Mouse (Mus musculus) midbrain, embryonic 14.5 days (tissue): ENCODE measurements around the gene Havcr1. TPM values are rescaled to one million over a fixed set of nuclear protein-coding genes. Genes with fewer than 3 reads are reported as not detected.

Experiments used
- ATAC-seq: fragments of 200-750 bp; cut with Nextera tagmentation; 2 replicates; pipeline ENCODE4 v1.8.0; 2017; ENCODE audit warnings: moderate number of reproducible peaks, moderate library complexity; ENCODE audit not compliant: low FRiP score, low TSS enrichment
- DNase-seq: peaks from one replicate; pipeline ENCODE4 v3.0.0-alpha.2; 2015
- H3K27ac ChIP-seq: fragments of 300-500 bp; sonication (generic); replicated peaks from 2 replicates; pipeline ENCODE4 v1.5.1; 2014; ENCODE audit warnings: mild to moderate bottlenecking, low read depth, low read length, moderate library complexity
- H3K27me3 ChIP-seq: fragments of 300-500 bp; sonication (generic); 2 replicates; pipeline ENCODE4 v1.6.1; 2014; ENCODE audit warnings: low read length, control low read depth, mixed read lengths; ENCODE audit not compliant: control insufficient read depth, insufficient read depth
- H3K36me3 ChIP-seq: fragments of 300-500 bp; sonication (generic); 2 replicates; pipeline ENCODE4 v1.6.1; 2014; ENCODE audit warnings: low read length, control low read depth; ENCODE audit not compliant: control insufficient read depth, insufficient read depth
- H3K4me1 ChIP-seq: fragments of 300-500 bp; sonication (generic); 2 replicates; pipeline ENCODE4 v1.6.1; 2014; ENCODE audit warnings: mild to moderate bottlenecking, antibody characterized with exemption, low read length, control low read depth; ENCODE audit not compliant: control insufficient read depth, insufficient read depth
- H3K4me2 ChIP-seq: fragments of 300-500 bp; sonication (generic); 2 replicates; pipeline ENCODE4 v1.6.1; 2014; ENCODE audit warnings: mild to moderate bottlenecking, low read length, moderate library complexity
- H3K4me3 ChIP-seq: fragments of 300-500 bp; sonication (generic); replicated peaks from 2 replicates; pipeline ENCODE4 v1.5.1; 2014; ENCODE audit warnings: low read depth, low read length
- H3K9ac ChIP-seq: fragments of 300-500 bp; sonication (generic); replicated peaks from 2 replicates; pipeline ENCODE4 v1.6.1; 2014; ENCODE audit warnings: mild to moderate bottlenecking, low read length, moderate library complexity
- H3K9me3 ChIP-seq: fragments of 300-500 bp; sonication (generic); 2 replicates; pipeline ENCODE4 v1.6.1; 2016; ENCODE audit warnings: low read length, control low read depth, mixed read lengths; ENCODE audit not compliant: control insufficient read depth
- WGBS: fragments of 180-500 bp; shearing (Covaris S2); extraction: QIAGEN DNeasy Blood & Tissue Kit; methylation state at CpG from one replicate; pipeline ENCODE4 v1.1.7; 2014; 5-methylcytosine and 5-hydroxymethylcytosine counted together
- polyA plus RNA-seq: library from polyadenylated mRNA; unstranded; fragments of >200 nt; fragmentation: Nextera tagmentation; extraction: Ambion mirVana; gene quantifications from 2 replicates; pipeline ENCODE4 v1.2.1, GENCODE M21; 2014

Havcr1 gene
- polyA plus RNA-seq, 1 experiment from 2014 or later = not detected

- no peaks in the 10 kb centered on the region for H3K27me3 ChIP-seq
- no peak overlapping the region for H3K9ac ChIP-seq
- H3K4me3 ChIP-seq = no peak overlapping the region
- H3K4me1 ChIP-seq = no peaks in the 10 kb centered on the region
- H3K36me3 ChIP-seq = no peaks in the 10 kb centered on the region
- WGBS = 76% methylated on average over 3 of the region's 3 CpGs
- no peak overlapping the region for H3K27ac ChIP-seq
- no peak for ATAC-seq
- no peaks in the 10 kb centered on the region for H3K9me3 ChIP-seq
- DNase-seq = no peak
- H3K4me2 ChIP-seq = no peak overlapping the region
Observed at GRCm38 (mm10) chr11:46776879-46777278, 42.0 kb downstream of the Havcr1 start.

- Histone ChIP-seq H3K27ac (no peak overlapping the region), H3K36me3 (no peaks in the 10 kb centered on the region), H3K27me3 (no peaks in the 10 kb centered on the region), H3K4me1 (no peaks in the 10 kb centered on the region), H3K4me2 (no peak overlapping the region), H3K4me3 (no peak overlapping the region), H3K9ac (no peak overlapping the region), H3K9me3 (no peaks in the 10 kb centered on the region)
- DNase-seq (no peak), ATAC-seq (no peak)
- 88% methylated on average over 2 of the region's 2 CpGs for WGBS
Observed at GRCm38 (mm10) chr11:46779811-46780210, 44.9 kb downstream of the Havcr1 start.

GRCm38 (mm10) chr11:46804440-46804839 is 69.6 kb downstream of the Havcr1 start:
- no peak for ATAC-seq

DNA sequence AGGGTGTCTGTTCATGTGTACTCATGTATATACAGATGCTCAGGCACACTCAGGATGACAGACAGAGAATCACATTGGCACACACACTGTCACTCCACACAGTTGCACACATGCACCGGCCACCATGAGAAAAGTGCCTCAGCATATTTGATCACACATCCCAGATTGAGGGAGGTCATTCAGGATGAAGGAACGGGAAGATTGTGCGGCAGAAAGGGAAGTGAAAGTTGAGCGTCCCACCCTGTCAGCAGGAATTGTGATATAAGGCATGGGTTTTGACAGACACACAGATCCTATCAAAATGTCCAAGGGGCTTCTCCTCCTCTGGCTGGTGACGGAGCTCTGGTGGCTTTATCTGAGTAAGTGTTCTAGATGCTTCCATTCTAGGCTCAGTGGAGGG is 75.6 kb downstream of the Havcr1 start, which contains the start of gene Timd4:
Timd4 (plus strand) TSS at position 290 of the 400 bp plus-strand sequence.
- Histone ChIP-seq H3K27me3 (no peaks in the 10 kb centered on the region), H3K27ac (no peak within 1 kb of the TSS), H3K36me3 (no peaks in the 10 kb centered on the region), H3K9ac (no peak within 1 kb of the TSS), H3K9me3 (no peaks in the 10 kb centered on the region), H3K4me3 (no peak within 1 kb of the TSS), H3K4me1 (no peaks in the 10 kb centered on the region), H3K4me2 (no peak within 1 kb of the TSS)
- DNase-seq (no peak), ATAC-seq (no peak)
- whole genome bisulfite sequencing = 95% methylated on average over 5 of the region's 5 CpGs

More at GRCm38 (mm10) chr11:46804440-46804839, 69.6 kb downstream of the Havcr1 start:
- whole genome bisulfite sequencing = 89% methylated on average over 2 of the region's 2 CpGs
- H3K9ac ChIP-seq = no peak overlapping the region
- no peak overlapping the region for H3K4me2 ChIP-seq
- no peak overlapping the region for H3K27ac ChIP-seq
- H3K4me3 ChIP-seq = no peak overlapping the region
- no peaks in the 10 kb centered on the region for H3K36me3 ChIP-seq
- H3K4me1 ChIP-seq = no peaks in the 10 kb centered on the region
- no peaks in the 10 kb centered on the region for H3K9me3 ChIP-seq
- no peaks in the 10 kb centered on the region for H3K27me3 ChIP-seq
- DNase-seq = no peak

GRCm38 (mm10) chr11:46817692-46818091 is 82.8 kb downstream of the Havcr1 start:
- Histone ChIP-seq H3K4me3 (no peak overlapping the region), H3K4me1 (no peaks in the 10 kb centered on the region), H3K9me3 (no peaks in the 10 kb centered on the region), H3K9ac (no peak overlapping the region), H3K4me2 (no peak overlapping the region), H3K27ac (no peak overlapping the region), H3K36me3 (no peaks in the 10 kb centered on the region), H3K27me3 (no peaks in the 10 kb centered on the region)
- ATAC-seq = no peak
- no peak for DNase-seq
- WGBS = 92% methylated on average over 5 of the region's 5 CpGs

DNA sequence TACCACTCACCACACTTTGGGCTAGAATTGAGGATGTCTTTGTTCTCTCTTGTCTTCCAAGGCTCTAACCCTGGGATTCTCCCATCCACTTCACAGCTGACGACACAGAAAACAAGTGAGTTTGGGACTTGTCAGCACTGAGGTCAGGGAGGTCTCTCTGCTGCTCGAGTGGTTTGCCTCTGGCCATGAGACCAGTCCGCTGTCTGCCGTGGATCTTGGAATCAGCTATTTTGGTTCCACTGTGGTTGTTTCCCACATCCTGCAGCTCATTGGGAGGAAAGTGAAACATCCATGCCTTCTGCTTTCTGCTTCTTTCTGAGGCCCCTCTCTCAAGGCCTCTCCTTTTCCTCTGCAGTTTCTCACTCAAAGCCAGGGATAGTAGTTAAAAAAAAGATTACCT is 85.0 kb downstream of the Havcr1 start:
- H3K9ac ChIP-seq = no peak overlapping the region
- no peaks in the 10 kb centered on the region for H3K9me3 ChIP-seq
- ATAC-seq (no peak), DNase-seq (no peak)
- 63% methylated on average over 4 of the region's 4 CpGs for WGBS
- H3K4me2 ChIP-seq = no peak overlapping the region
- H3K27me3 ChIP-seq = no peaks in the 10 kb centered on the region
- no peak overlapping the region for H3K4me3 ChIP-seq
- no peaks in the 10 kb centered on the region for H3K36me3 ChIP-seq
- no peaks in the 10 kb centered on the region for H3K4me1 ChIP-seq
- H3K27ac ChIP-seq = no peak overlapping the region

Other genes with a start within 250 kb of the Havcr1 start
- gene Gm12169, start 210.9 kb upstream of the Havcr1 start, polyA plus RNA-seq = not detected in 2 replicates
- gene BC053393, start 163.5 kb upstream of the Havcr1 start, polyA plus RNA-seq = not detected in 2 replicates
- not detected in 2 replicates for gene Dppa1, start 105.8 kb upstream of the Havcr1 start, polyA plus RNA-seq
- 0.17 TPM in 1 of 2 replicates, not detected in the other for gene Timd2, start 28.0 kb upstream of the Havcr1 start, polyA plus RNA-seq
- gene Timd4, start 75.7 kb downstream of the Havcr1 start, polyA plus RNA-seq = 0.13 TPM in 1 of 2 replicates, not detected in the other